Mouse (Mus musculus) myocyte (in vitro differentiated cells): Measurements from ENCODE around the gene Prkcsh.

ENCODE experiments used
- CEBPB ChIP-seq: IDR thresholded peaks from 2 replicates; pipeline ENCODE4 v1.6.1; 2011; ENCODE audit warnings: mild to moderate bottlenecking, moderate library complexity; ENCODE audit not compliant: poor library complexity, insufficient read depth, severe bottlenecking
- E2F4 ChIP-seq: IDR thresholded peaks from one replicate; pipeline ENCODE4 v1.6.1; 2011; ENCODE audit warnings: mild to moderate bottlenecking, control low read depth, moderate library complexity; ENCODE audit not compliant: insufficient read depth
- MYOG ChIP-seq, 3 experiments: IDR thresholded peaks; one replicate each; pipeline ENCODE4 v1.6.1; 2011; ENCODE audit warnings: control low read depth in 2 of 3, low read depth in 2 of 3, mild to moderate bottlenecking in 2 of 3; ENCODE audit not compliant: insufficient read length in 2 of 3, control insufficient read depth in 1 of 3, insufficient read depth in 1 of 3
- POLR2A ChIP-seq: IDR thresholded peaks from one replicate; pipeline ENCODE4 v1.6.1; 2011; ENCODE audit warnings: low read depth, mild to moderate bottlenecking, control low read depth, moderate library complexity; ENCODE audit not compliant: insufficient read length
- POLR2AphosphoS2 ChIP-seq: IDR thresholded peaks from one replicate; pipeline ENCODE4 v1.6.1; 2011; ENCODE audit warnings: low read depth, control low read depth; ENCODE audit not compliant: insufficient read length
- TCF12 ChIP-seq: IDR thresholded peaks from one replicate; pipeline ENCODE4 v1.6.1; 2011; ENCODE audit warnings: mild to moderate bottlenecking, control low read depth; ENCODE audit not compliant: poor library complexity, insufficient read depth, severe bottlenecking

- TF ChIP-seq CEBPB (no peak), POLR2A (no peak), MYOG (IDR thresholded peaks at IDR 0.05; ENCODE audit: control insufficient read depth in 1 of 3, insufficient read depth in 1 of 3, insufficient read length in 2 of 3, low read depth in 2 of 3) (peak in 2 of 3 experiments; percentile 57 to 82), E2F4 (no peak), POLR2AphosphoS2 (no peak), TCF12 (peak; percentile 42)
Observed at GRCm38 (mm10) chr9:21968883-21969282, 33.7 kb upstream of the Prkcsh start.
